Mouse (Mus musculus) bone marrow, adult 2 months (tissue): Measurements from ENCODE around the gene Olfr178. TPM values are rescaled to one million over a fixed set of nuclear protein-coding genes. Genes with fewer than 3 reads are reported as not detected.

Source experiments
- H3K27ac ChIP-seq: fragments of 200-500 bp; 2 replicates; pipeline ENCODE4 v1.5.1; 2012; ENCODE audit warnings: low read depth, mild to moderate bottlenecking, control low read depth, inconsistent platforms, low read length; ENCODE audit not compliant: control insufficient read depth, poor library complexity, insufficient read depth
- H3K4me1 ChIP-seq: fragments of 200-500 bp; 2 replicates; pipeline ENCODE4 v1.6.1; 2011; ENCODE audit warnings: low read length; ENCODE audit not compliant: control insufficient read depth, insufficient read depth
- H3K4me3 ChIP-seq: fragments of 200-500 bp; replicated peaks from 2 replicates; pipeline ENCODE3; 2011; ENCODE audit warnings: mild to moderate bottlenecking, low read depth, low read length, control low read depth; ENCODE audit not compliant: control insufficient read depth
- CTCF ChIP-seq: fragments of 200-500 bp; IDR thresholded peaks from 2 replicates; pipeline ENCODE4 v1.5.1; 2011; ENCODE audit warnings: low read length, control low read depth; ENCODE audit not compliant: control insufficient read depth, insufficient read depth
- POLR2A ChIP-seq: fragments of 200-500 bp; IDR thresholded peaks from 2 replicates; pipeline ENCODE4 v1.6.1; 2011; ENCODE audit warnings: low read depth, mild to moderate bottlenecking, control low read depth, low read length, borderline replicate concordance; ENCODE audit not compliant: control insufficient read depth
- WGBS: fragments of 180-500 bp; shearing (Covaris S2); methylation state at CpG from one replicate; pipeline ENCODE4 v1.1.7; 2018; 5-methylcytosine and 5-hydroxymethylcytosine counted together
- polyA plus RNA-seq: library from polyadenylated mRNA; stranded (reverse); fragments of >200 nt; gene quantifications from 2 replicates; pipeline ENCODE4 v1.2.4, GENCODE M21; 2011; ENCODE audit warnings: low replicate concordance; ENCODE audit not compliant: missing spikeins, insufficient read depth, insufficient read length

Olfr178 gene
- polyA plus RNA-seq, result not detected in 2 replicates

DNA sequence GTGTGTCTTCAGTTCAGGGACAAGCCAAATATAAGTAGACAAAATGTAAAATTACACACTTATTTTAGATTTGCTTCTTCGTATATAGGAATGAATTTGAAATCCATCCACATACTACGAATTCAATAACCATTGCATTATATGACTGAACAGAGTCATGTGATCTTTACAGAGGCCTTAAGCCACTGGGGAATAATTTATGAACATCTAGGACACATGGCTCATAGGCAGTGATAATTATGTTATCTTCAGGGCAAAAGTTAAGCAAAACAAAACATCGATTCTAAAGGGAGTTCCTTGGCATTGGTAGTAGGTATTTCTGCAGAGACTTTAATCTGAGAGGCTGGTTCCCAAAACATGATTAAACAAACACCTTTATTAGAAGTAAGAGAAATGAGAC lies at the start of gene Olfr178:
Gene Olfr178, minus strand, starts transcription at position 101 of the 400 bp plus-strand sequence.
- WGBS, result 75% methylated on average over 3 of the region's 3 CpGs
- no peak within 1 kb of the TSS for H3K4me3 ChIP-seq
- no peak for TF ChIP-seq POLR2A
- TF ChIP-seq CTCF, result no peak
- no peaks in the 10 kb centered on the region for H3K4me1 ChIP-seq
- H3K27ac ChIP-seq, result no peak within 1 kb of the TSS

DNA sequence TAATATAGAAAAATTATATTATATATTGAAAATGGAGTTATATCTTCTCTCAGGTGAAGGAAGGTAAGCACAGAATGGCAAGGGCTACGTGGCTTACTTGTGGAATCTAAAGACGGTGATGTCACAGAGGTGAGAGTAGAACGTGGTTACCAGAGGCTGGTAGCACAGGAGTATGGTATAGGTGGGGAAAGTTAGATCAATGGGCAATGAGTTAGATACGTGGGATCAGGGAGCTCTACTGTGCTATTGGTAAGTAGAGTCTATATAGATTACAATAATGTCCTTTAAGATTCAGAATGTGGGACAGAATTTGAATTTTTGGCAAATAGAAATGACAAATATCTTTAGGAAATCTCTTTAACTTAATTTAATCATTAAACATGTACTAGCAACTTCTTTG lies 37.4 kb upstream of the Olfr178 start, which contains the start of gene Olfr180:
Gene Olfr180, minus strand, starts transcription at position 101 of the 400 bp plus-strand sequence.
- Histone ChIP-seq H3K27ac (no peak within 1 kb of the TSS), H3K4me3 (no peak within 1 kb of the TSS), H3K4me1 (no peaks in the 10 kb centered on the region)
- TF ChIP-seq CTCF (no peak), POLR2A (no peak)
- WGBS, result 64% methylated on average over 4 of the region's 4 CpGs

DNA sequence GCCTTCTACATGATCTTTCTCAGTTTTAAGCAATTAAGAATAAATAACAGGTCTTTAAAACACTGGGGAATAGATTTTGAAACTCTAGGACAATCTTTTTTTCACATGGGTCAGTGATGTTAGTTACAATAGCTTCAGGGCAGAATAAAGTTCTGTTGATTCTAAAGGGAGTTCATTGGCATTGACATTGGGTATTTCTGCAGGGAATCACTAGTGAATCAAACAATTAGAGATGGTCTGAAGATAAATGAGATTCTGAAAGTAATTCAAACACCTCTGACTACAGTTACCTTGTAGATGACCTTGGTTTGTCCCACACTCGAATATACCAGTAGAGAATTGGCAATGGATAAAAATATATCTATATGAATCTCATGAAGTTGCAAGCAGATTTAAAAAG lies 36.8 kb upstream of the Olfr178 start, which contains the start of gene Olfr181:
Gene Olfr181, minus strand, starts transcription at position 101 of the 400 bp plus-strand sequence.
- H3K4me1 ChIP-seq, result no peaks in the 10 kb centered on the region
- TF ChIP-seq POLR2A (no peak), CTCF (no peak)
- no peak within 1 kb of the TSS for H3K4me3 ChIP-seq
- WGBS, result 47% methylated on average over 1 of the region's 1 CpGs
- H3K27ac ChIP-seq, result no peak within 1 kb of the TSS

DNA sequence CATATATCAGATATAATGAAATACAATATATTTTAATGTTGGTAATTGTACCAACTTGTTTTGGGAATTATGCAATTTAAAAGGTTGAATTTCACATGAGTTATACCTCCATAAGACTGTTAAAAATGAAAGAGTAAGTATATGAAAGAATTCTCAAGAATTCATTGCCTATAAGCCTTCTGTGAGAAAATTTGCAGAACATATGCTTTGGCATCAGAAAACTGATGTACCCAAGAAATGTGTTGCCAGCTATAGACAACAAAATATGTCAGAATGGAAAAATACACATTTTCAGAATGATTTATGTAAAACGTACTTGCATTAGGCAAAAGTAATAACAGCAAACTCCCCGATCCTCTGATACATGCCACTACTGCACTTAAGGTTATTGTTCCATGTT lies 7.4 kb downstream of the Olfr178 start:
- Histone ChIP-seq H3K4me1 (no peaks in the 10 kb centered on the region), H3K27ac (no peak overlapping the region), H3K4me3 (no peak overlapping the region)
- no peak for TF ChIP-seq CTCF
- no peak for TF ChIP-seq POLR2A
- 93% methylated on average over 2 of the region's 2 CpGs for WGBS

DNA sequence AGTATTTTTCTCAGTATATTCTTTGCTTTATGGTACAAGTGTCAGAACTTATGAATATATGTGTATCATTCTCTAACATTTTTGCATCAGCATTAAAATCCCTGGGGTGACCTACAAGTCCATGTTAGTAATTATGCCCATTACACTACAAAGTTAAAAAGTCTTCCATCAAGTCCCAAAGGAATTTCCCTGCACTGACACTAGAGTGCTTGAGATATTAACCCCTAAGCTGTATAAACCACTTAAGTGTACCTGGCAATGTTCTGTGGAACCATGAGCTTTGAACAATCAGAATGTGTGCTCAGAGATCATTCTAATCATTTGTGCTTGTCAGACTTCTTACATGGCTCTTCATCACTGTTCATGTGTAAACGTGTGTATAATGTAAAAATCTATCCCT lies 17.2 kb downstream of the Olfr178 start, which contains the start of gene Olfr177:
Gene Olfr177, minus strand, starts transcription at position 101 of the 400 bp plus-strand sequence.
- 50% methylated on average over 1 of the region's 1 CpGs for WGBS
- no peak within 1 kb of the TSS for H3K27ac ChIP-seq
- TF ChIP-seq CTCF (no peak), POLR2A (no peak)
- H3K4me3 ChIP-seq, result no peak within 1 kb of the TSS
- H3K4me1 ChIP-seq, result no peaks in the 10 kb centered on the region

GRCm38 (mm10) chr16:58861479-58861878 lies 30.4 kb downstream of the Olfr178 start:
- Histone ChIP-seq H3K4me1 (no peaks in the 10 kb centered on the region), H3K27ac (no peak overlapping the region), H3K4me3 (no peak overlapping the region)
- no peak for TF ChIP-seq CTCF
- TF ChIP-seq POLR2A, result no peak
- WGBS, result 60% methylated on average over 1 of the region's 1 CpGs

DNA sequence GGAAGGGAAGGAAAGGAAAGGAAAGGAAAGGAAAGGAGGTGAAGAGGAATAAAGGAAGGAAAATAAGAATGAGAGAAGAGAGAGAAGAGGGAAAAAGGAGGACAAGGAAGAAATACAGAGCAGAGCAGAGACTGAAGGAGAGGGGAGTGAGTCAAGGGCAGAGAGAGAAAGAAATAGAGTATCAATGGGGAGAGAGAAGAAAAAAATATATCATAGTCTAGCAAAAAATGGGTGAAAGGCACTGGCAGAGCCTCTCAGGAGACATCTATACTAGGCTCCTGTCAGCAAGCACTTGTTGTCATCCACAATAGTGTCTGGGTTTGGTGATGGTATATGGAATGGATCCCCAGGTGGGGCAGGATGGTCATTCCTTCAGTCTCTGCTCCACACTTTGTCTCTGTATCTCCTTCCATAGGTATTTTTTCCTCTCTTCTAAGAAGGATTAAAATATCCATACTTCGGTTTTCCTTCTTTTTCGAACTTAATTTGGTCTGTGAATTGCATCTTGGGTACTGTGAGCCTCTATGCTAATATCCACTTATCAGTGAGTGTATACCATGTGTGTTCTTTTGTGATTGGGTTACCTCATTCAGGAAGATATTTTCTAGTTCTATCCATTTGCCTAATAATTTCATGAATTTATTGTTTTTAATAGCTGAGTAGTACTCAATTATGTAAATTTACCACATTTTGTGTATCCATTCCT lies 31.7 kb downstream of the Olfr178 start:
- H3K4me1 ChIP-seq, result no peaks in the 10 kb centered on the region
- no peak overlapping the region for H3K27ac ChIP-seq
- WGBS, result 67% methylated on average over 2 of the region's 2 CpGs
- no peak for TF ChIP-seq CTCF
- no peak for TF ChIP-seq POLR2A
- H3K4me3 ChIP-seq, result no peak overlapping the region

Other genes starting within 250 kb of the Olfr178 start
- gene Cpox, start 221.8 kb downstream of the Olfr178 start, polyA plus RNA-seq, result 68.6 and 121 TPM in 2 replicates
- 0.79 TPM in 1 of 2 replicates, not detected in the other for gene Gpr15, start 173.0 kb downstream of the Olfr178 start, polyA plus RNA-seq
- 5.3 and 5.4 TPM in 2 replicates for gene Cldnd1, start 164.2 kb downstream of the Olfr178 start, polyA plus RNA-seq
- gene Olfr172, start 128.9 kb downstream of the Olfr178 start, polyA plus RNA-seq, result not detected in 2 replicates
- gene Olfr173, start 91.8 kb downstream of the Olfr178 start, polyA plus RNA-seq, result not detected in 2 replicates
- not detected in 2 replicates for gene Olfr175-ps1, start 65.3 kb downstream of the Olfr178 start, polyA plus RNA-seq
- gene Olfr177, start 17.3 kb downstream of the Olfr178 start, polyA plus RNA-seq, result not detected in 2 replicates
- gene Olfr181, start 36.7 kb upstream of the Olfr178 start, polyA plus RNA-seq, result not detected in 2 replicates
- gene Olfr180, start 37.3 kb upstream of the Olfr178 start, polyA plus RNA-seq, result not detected in 2 replicates
- gene Olfr183, start 103.3 kb upstream of the Olfr178 start, polyA plus RNA-seq, result not detected in 2 replicates
- not detected in 2 replicates for gene Olfr186, start 138.2 kb upstream of the Olfr178 start, polyA plus RNA-seq
- gene Olfr187, start 147.7 kb upstream of the Olfr178 start, polyA plus RNA-seq, result not detected in 2 replicates
- 0.32 TPM in 1 of 2 replicates, not detected in the other for gene Olfr190, start 185.9 kb upstream of the Olfr178 start, polyA plus RNA-seq
- not detected in 2 replicates for gene Olfr191, start 197.8 kb upstream of the Olfr178 start, polyA plus RNA-seq
- not detected in 2 replicates for gene Olfr193, start 219.8 kb upstream of the Olfr178 start, polyA plus RNA-seq
- not detected in 2 replicates for gene Olfr194, start 229.0 kb upstream of the Olfr178 start, polyA plus RNA-seq